Mouse (Mus musculus) heart, embryonic 14.5 days (tissue): ENCODE measurements at regions not wholly inside any gene's neighbourhood (a gene's known extent, or its start where the extent isn't known, plus 50 kb on each side); places are given as distances from the start of the nearest gene placed in this dataset.

ENCODE experiments used
- ATAC-seq: fragments of 200-750 bp; cut with Nextera tagmentation; 2 replicates; pipeline ENCODE4 v1.8.0; 2017; ENCODE audit warnings: low read depth, moderate TSS enrichment; ENCODE audit not compliant: insufficient number of reproducible peaks, insufficient read depth, low FRiP score
- H3K27ac ChIP-seq, 2 experiments: fragments of 200-500 bp in 1 of 2; fragments of 300-500 bp in 1 of 2; sonication (generic) in 1 of 2; replicated peaks in 1 of 2; 2 replicates each; pipeline ENCODE4 v1.5.1; 2012 to 2014; ENCODE audit warnings: low read depth in 2 of 2, low read length in 2 of 2, control low read depth in 1 of 2, mild to moderate bottlenecking in 1 of 2, mixed read lengths in 1 of 2; ENCODE audit not compliant: control insufficient read depth in 1 of 2, insufficient read depth in 1 of 2
- H3K27me3 ChIP-seq: fragments of 300-500 bp; sonication (generic); 2 replicates; pipeline ENCODE4 v1.6.1; 2014; ENCODE audit warnings: mild to moderate bottlenecking, low read length, control low read depth; ENCODE audit not compliant: control insufficient read depth, insufficient read depth
- H3K36me3 ChIP-seq: fragments of 300-500 bp; sonication (generic); 2 replicates; pipeline ENCODE4 v1.6.1; 2014; ENCODE audit warnings: mild to moderate bottlenecking, control low read depth, low read length, mixed read lengths; ENCODE audit not compliant: control insufficient read depth, insufficient read depth
- H3K4me1 ChIP-seq, 2 experiments: fragments of 200-500 bp in 1 of 2; fragments of 300-500 bp in 1 of 2; sonication (generic) in 1 of 2; 2 replicates each; pipeline ENCODE4 v1.6.1; 2012 to 2014; ENCODE audit warnings: low read length in 2 of 2, control low read depth in 1 of 2, mixed read lengths in 1 of 2; ENCODE audit not compliant: control insufficient read depth in 2 of 2, insufficient read depth in 2 of 2
- H3K4me2 ChIP-seq: fragments of 300-500 bp; sonication (generic); 2 replicates; pipeline ENCODE4 v1.6.1; 2014; ENCODE audit warnings: mild to moderate bottlenecking, low read length
- H3K4me3 ChIP-seq, 2 experiments: fragments of 200-500 bp in 1 of 2; fragments of 300-500 bp in 1 of 2; sonication (generic) in 1 of 2; 2 replicates each; pipeline ENCODE4 v1.5.1; 2012 to 2014; ENCODE audit warnings: low read length in 2 of 2, mild to moderate bottlenecking in 2 of 2, control low read depth in 1 of 2, low read depth in 1 of 2, moderate library complexity in 1 of 2; ENCODE audit not compliant: control insufficient read depth in 1 of 2, insufficient read depth in 1 of 2
- H3K9ac ChIP-seq: fragments of 300-500 bp; sonication (generic); 2 replicates; pipeline ENCODE4 v1.6.1; 2014; ENCODE audit warnings: mild to moderate bottlenecking, low read length
- H3K9me3 ChIP-seq: fragments of 300-500 bp; sonication (generic); 2 replicates; pipeline ENCODE4 v1.6.1; 2016; ENCODE audit warnings: low read length, control low read depth; ENCODE audit not compliant: control insufficient read depth
- WGBS: fragments of 180-500 bp; shearing (Covaris S2); extraction: QIAGEN DNeasy Blood & Tissue Kit; methylation state at CpG from one replicate; pipeline ENCODE4 v1.1.7; 2014; 5-methylcytosine and 5-hydroxymethylcytosine counted together

- WGBS = 74% methylated on average over 4 of the region's 4 CpGs
- no peak for ATAC-seq
These were observed 298.1 kb downstream of the Fgf10 start for GRCm38 (mm10) chr13:118967707-118968106.

GRCm38 (mm10) chr13:118975008-118975407 lies 305.4 kb downstream of the Fgf10 start:
- H3K27me3 ChIP-seq = no peaks in the 10 kb centered on the region
- ATAC-seq = no peak
- H3K27ac ChIP-seq = no peak overlapping the region
- no peaks in the 10 kb centered on the region for H3K4me1 ChIP-seq
- H3K36me3 ChIP-seq = no peaks in the 10 kb centered on the region
- H3K9me3 ChIP-seq = no peaks in the 10 kb centered on the region
- H3K4me3 ChIP-seq = no peak overlapping the region
- H3K9ac ChIP-seq = no peak overlapping the region
- H3K4me2 ChIP-seq = no peak overlapping the region

More at GRCm38 (mm10) chr13:118967707-118968106, 298.1 kb downstream of the Fgf10 start:
- no peak overlapping the region for H3K9ac ChIP-seq
- no peak overlapping the region for H3K4me2 ChIP-seq
- no peaks in the 10 kb centered on the region for H3K9me3 ChIP-seq
- H3K4me1 ChIP-seq = no peaks in the 10 kb centered on the region
- no peak overlapping the region for H3K27ac ChIP-seq
- H3K27me3 ChIP-seq = no peaks in the 10 kb centered on the region
- no peaks in the 10 kb centered on the region for H3K36me3 ChIP-seq
- no peak overlapping the region for H3K4me3 ChIP-seq

- no peaks in the 10 kb centered on the region for H3K4me1 ChIP-seq
- H3K36me3 ChIP-seq = no peaks in the 10 kb centered on the region
- no peak overlapping the region for H3K4me3 ChIP-seq
- H3K9ac ChIP-seq = no peak overlapping the region
- H3K27me3 ChIP-seq = no peaks in the 10 kb centered on the region
- no peak for ATAC-seq
- H3K4me2 ChIP-seq = no peak overlapping the region
- 85% methylated on average over 1 of the region's 1 CpGs for WGBS
- H3K27ac ChIP-seq = no peak overlapping the region
- H3K9me3 ChIP-seq = no peaks in the 10 kb centered on the region
These were observed 305.9 kb downstream of the Fgf10 start for GRCm38 (mm10) chr13:118975519-118975918.

- Histone ChIP-seq H3K4me3 (no peak overlapping the region), H3K27ac (no peak overlapping the region), H3K4me1 (no peaks in the 10 kb centered on the region), H3K36me3 (no peaks in the 10 kb centered on the region), H3K4me2 (no peak overlapping the region), H3K9ac (no peak overlapping the region), H3K9me3 (no peaks in the 10 kb centered on the region), H3K27me3 (no peaks in the 10 kb centered on the region)
- WGBS = 54% methylated on average over 5 of the region's 5 CpGs
- no peak for ATAC-seq
These were observed 309.9 kb downstream of the Fgf10 start for GRCm38 (mm10) chr13:118979505-118979904.

GRCm38 (mm10) chr13:118981196-118981810 lies 311.7 kb downstream of the Fgf10 start:
- Histone ChIP-seq H3K9ac (no peak overlapping the region), H3K4me1 (no peaks in the 10 kb centered on the region), H3K4me2 (no peak overlapping the region), H3K9me3 (no peaks in the 10 kb centered on the region), H3K4me3 (no peak overlapping the region), H3K36me3 (no peaks in the 10 kb centered on the region), H3K27me3 (no peaks in the 10 kb centered on the region), H3K27ac (no peak overlapping the region)
- ATAC-seq = no peak
- WGBS = 72% methylated on average over 10 of the region's 10 CpGs

- H3K27ac ChIP-seq = no peak overlapping the region
- H3K9ac ChIP-seq = no peak overlapping the region
- no peak overlapping the region for H3K4me2 ChIP-seq
- no peaks in the 10 kb centered on the region for H3K36me3 ChIP-seq
- ATAC-seq = no peak
- 87% methylated on average over 1 of the region's 1 CpGs for WGBS
- no peaks in the 10 kb centered on the region for H3K27me3 ChIP-seq
- no peaks in the 10 kb centered on the region for H3K9me3 ChIP-seq
- H3K4me3 ChIP-seq = no peak overlapping the region
- no peaks in the 10 kb centered on the region for H3K4me1 ChIP-seq
These were observed 315.7 kb downstream of the Fgf10 start for GRCm38 (mm10) chr13:118985285-118985684.

GRCm38 (mm10) chr13:119025305-119025975 lies 355.8 kb downstream of the Fgf10 start:
- 86% methylated on average over 6 of the region's 6 CpGs for WGBS
- no peak for ATAC-seq
- H3K4me1 ChIP-seq = no peaks in the 10 kb centered on the region

GRCm38 (mm10) chr13:119039616-119040015 lies 370.0 kb downstream of the Fgf10 start:
- H3K9me3 ChIP-seq = no peaks in the 10 kb centered on the region
- ATAC-seq = no peak
- no peak overlapping the region for H3K27ac ChIP-seq
- no peaks in the 10 kb centered on the region for H3K27me3 ChIP-seq
- WGBS = 68% methylated on average over 1 of the region's 1 CpGs
- H3K4me1 ChIP-seq = no peaks in the 10 kb centered on the region
- H3K36me3 ChIP-seq = no peaks in the 10 kb centered on the region
- H3K4me3 ChIP-seq = no peak overlapping the region
- H3K9ac ChIP-seq = no peak overlapping the region
- no peak overlapping the region for H3K4me2 ChIP-seq

More at GRCm38 (mm10) chr13:119025305-119025975, 355.8 kb downstream of the Fgf10 start:
- H3K4me2 ChIP-seq = no peak overlapping the region
- H3K9ac ChIP-seq = no peak overlapping the region
- H3K9me3 ChIP-seq = no peaks in the 10 kb centered on the region
- no peaks in the 10 kb centered on the region for H3K36me3 ChIP-seq
- no peak overlapping the region for H3K27ac ChIP-seq
- H3K4me3 ChIP-seq = no peak overlapping the region
- H3K27me3 ChIP-seq = no peaks in the 10 kb centered on the region
